Mouse (Mus musculus): Measurements from ENCODE around the gene Krt15. TPM values are rescaled to one million over a fixed set of nuclear protein-coding genes. Genes with fewer than 3 reads are reported as not detected.

Krt15 gene
- 0.25 TPM in 1 of 2 replicates, not detected in the other for polyA plus RNA-seq (2014; fragmentation: Nextera tagmentation; extraction: Ambion mirVana)

- H3K4me1 ChIP-seq (replicated peaks; ENCODE audit: control insufficient read depth, insufficient read depth, low read length): no peaks in the 10 kb centered on the region
- no peak within 1 kb of the TSS for H3K4me2 ChIP-seq
- no peak within 1 kb of the TSS for H3K4me3 ChIP-seq (ENCODE audit: low read depth, low read length)
- no peak within 1 kb of the TSS for H3K9ac ChIP-seq (ENCODE audit: low read depth, low read length)
- no peaks in the 10 kb centered on the region for H3K9me3 ChIP-seq (ENCODE audit: control insufficient read depth, low read length)
- ATAC-seq (replicated peaks; ENCODE audit: low FRiP score) (no peak), DNase-seq (ENCODE audit: low spot score) (no peak)
- H3K27me3 ChIP-seq (replicated peaks; ENCODE audit: control insufficient read depth, insufficient read depth, low read length): no peaks in the 10 kb centered on the region
- H3K27ac ChIP-seq (ENCODE audit: low read depth, low read length): no peak within 1 kb of the TSS
- WGBS: 60% methylated on average over 7 of the region's 7 CpGs
- no peaks in the 10 kb centered on the region for H3K36me3 ChIP-seq (ENCODE audit: control insufficient read depth, insufficient read depth, low read length)
Observed at GRCm38 (mm10) chr11:100135731-100136130, at the start of gene Krt15. Gene Krt15, minus strand, starts transcription at chr11:100135928.

GRCm38 (mm10) chr11:100181725-100182124, 46.0 kb upstream of the Krt15 start:
- H3K36me3 ChIP-seq (ENCODE audit: control insufficient read depth, insufficient read depth, low read length): no peaks in the 10 kb centered on the region
- no peak for ATAC-seq (replicated peaks; ENCODE audit: low FRiP score)
- H3K9ac ChIP-seq (ENCODE audit: low read depth, low read length): no peak overlapping the region
- DNase-seq (ENCODE audit: low spot score): no peak
- H3K4me3 ChIP-seq (ENCODE audit: low read depth, low read length): no peak overlapping the region
- no peak overlapping the region for H3K4me2 ChIP-seq
- H3K27me3 ChIP-seq (replicated peaks; ENCODE audit: control insufficient read depth, insufficient read depth, low read length): no peaks in the 10 kb centered on the region
- 58% methylated on average over 7 of the region's 7 CpGs for WGBS
- no peak overlapping the region for H3K27ac ChIP-seq (ENCODE audit: low read depth, low read length)
- H3K4me1 ChIP-seq (replicated peaks; ENCODE audit: control insufficient read depth, insufficient read depth, low read length): no peaks in the 10 kb centered on the region
- H3K9me3 ChIP-seq (ENCODE audit: control insufficient read depth, low read length): no peaks in the 10 kb centered on the region

- no peaks in the 10 kb centered on the region for H3K27me3 ChIP-seq (replicated peaks; ENCODE audit: control insufficient read depth, insufficient read depth, low read length)
- ATAC-seq (replicated peaks; ENCODE audit: low FRiP score): no peak
- WGBS: 64% methylated on average over 3 of the region's 3 CpGs
- H3K9ac ChIP-seq (ENCODE audit: low read depth, low read length): no peak overlapping the region
- H3K27ac ChIP-seq (ENCODE audit: low read depth, low read length): no peak overlapping the region
- H3K4me1 ChIP-seq (replicated peaks; ENCODE audit: control insufficient read depth, insufficient read depth, low read length): no peaks in the 10 kb centered on the region
- DNase-seq (ENCODE audit: low spot score): no peak
- H3K36me3 ChIP-seq (ENCODE audit: control insufficient read depth, insufficient read depth, low read length): no peaks in the 10 kb centered on the region
- H3K4me2 ChIP-seq: no peak overlapping the region
- no peak overlapping the region for H3K4me3 ChIP-seq (ENCODE audit: low read depth, low read length)
- no peaks in the 10 kb centered on the region for H3K9me3 ChIP-seq (ENCODE audit: control insufficient read depth, low read length)
Observed at GRCm38 (mm10) chr11:100179260-100179659, 43.5 kb upstream of the Krt15 start.

GRCm38 (mm10) chr11:100178307-100178706, 42.6 kb upstream of the Krt15 start:
- no peaks in the 10 kb centered on the region for H3K36me3 ChIP-seq (ENCODE audit: control insufficient read depth, insufficient read depth, low read length)
- no peak overlapping the region for H3K4me2 ChIP-seq
- no peaks in the 10 kb centered on the region for H3K27me3 ChIP-seq (replicated peaks; ENCODE audit: control insufficient read depth, insufficient read depth, low read length)
- ATAC-seq (replicated peaks; ENCODE audit: low FRiP score) (no peak), DNase-seq (ENCODE audit: low spot score) (no peak)
- no peaks in the 10 kb centered on the region for H3K4me1 ChIP-seq (replicated peaks; ENCODE audit: control insufficient read depth, insufficient read depth, low read length)
- no peak overlapping the region for H3K9ac ChIP-seq (ENCODE audit: low read depth, low read length)
- WGBS: 77% methylated on average over 5 of the region's 5 CpGs
- H3K27ac ChIP-seq (ENCODE audit: low read depth, low read length): no peak overlapping the region
- no peak overlapping the region for H3K4me3 ChIP-seq (ENCODE audit: low read depth, low read length)
- no peaks in the 10 kb centered on the region for H3K9me3 ChIP-seq (ENCODE audit: control insufficient read depth, low read length)

- DNase-seq (ENCODE audit: low spot score) (no peak), ATAC-seq (replicated peaks; ENCODE audit: low FRiP score) (no peak)
- Histone ChIP-seq H3K4me2 (no peak overlapping the region), H3K9me3 (ENCODE audit: control insufficient read depth, low read length) (no peaks in the 10 kb centered on the region), H3K27ac (ENCODE audit: low read depth, low read length) (no peak overlapping the region), H3K4me3 (ENCODE audit: low read depth, low read length) (no peak overlapping the region), H3K27me3 (replicated peaks; ENCODE audit: control insufficient read depth, insufficient read depth, low read length) (no peaks in the 10 kb centered on the region), H3K9ac (ENCODE audit: low read depth, low read length) (no peak overlapping the region), H3K36me3 (ENCODE audit: control insufficient read depth, insufficient read depth, low read length) (no peaks in the 10 kb centered on the region), H3K4me1 (replicated peaks; ENCODE audit: control insufficient read depth, insufficient read depth, low read length) (no peaks in the 10 kb centered on the region)
- 68% methylated on average over 9 of the region's 9 CpGs for WGBS
Observed at GRCm38 (mm10) chr11:100176791-100177190, 41.1 kb upstream of the Krt15 start.

GRCm38 (mm10) chr11:100168765-100169762, 33.3 kb upstream of the Krt15 start:
- no peaks in the 10 kb centered on the region for H3K9me3 ChIP-seq (ENCODE audit: control insufficient read depth, low read length)
- DNase-seq (ENCODE audit: low spot score) (peak; percentile 65), ATAC-seq (replicated peaks; ENCODE audit: low FRiP score) (peak; percentile 36)
- no peaks in the 10 kb centered on the region for H3K27me3 ChIP-seq (replicated peaks; ENCODE audit: control insufficient read depth, insufficient read depth, low read length)
- no peak overlapping the region for H3K4me2 ChIP-seq
- H3K36me3 ChIP-seq (ENCODE audit: control insufficient read depth, insufficient read depth, low read length): no peaks in the 10 kb centered on the region
- no peak overlapping the region for H3K9ac ChIP-seq (ENCODE audit: low read depth, low read length)
- no peak overlapping the region for H3K27ac ChIP-seq (ENCODE audit: low read depth, low read length)
- 0 out of 2 replicates have a peak, but pooled peaks cover 4% of the 10 kb centered on the region for H3K4me1 ChIP-seq (replicated peaks; ENCODE audit: control insufficient read depth, insufficient read depth, low read length)
- WGBS: 27% methylated on average over 14 of the region's 14 CpGs
- no peak overlapping the region for H3K4me3 ChIP-seq (ENCODE audit: low read depth, low read length)

- Histone ChIP-seq H3K4me1 (replicated peaks; ENCODE audit: control insufficient read depth, insufficient read depth, low read length) (0 out of 2 replicates have a peak, but pooled peaks cover 5% of the 10 kb centered on the region), H3K9me3 (ENCODE audit: control insufficient read depth, low read length) (no peaks in the 10 kb centered on the region), H3K9ac (ENCODE audit: low read depth, low read length) (no peak overlapping the region), H3K4me3 (ENCODE audit: low read depth, low read length) (no peak overlapping the region), H3K27me3 (replicated peaks; ENCODE audit: control insufficient read depth, insufficient read depth, low read length) (no peaks in the 10 kb centered on the region), H3K36me3 (ENCODE audit: control insufficient read depth, insufficient read depth, low read length) (no peaks in the 10 kb centered on the region), H3K27ac (ENCODE audit: low read depth, low read length) (no peak overlapping the region), H3K4me2 (no peak overlapping the region)
- DNase-seq (ENCODE audit: low spot score) (no peak), ATAC-seq (replicated peaks; ENCODE audit: low FRiP score) (no peak)
- WGBS: 63% methylated on average over 8 of the region's 8 CpGs
Observed at GRCm38 (mm10) chr11:100168071-100168470, 32.3 kb upstream of the Krt15 start.

- no peak for DNase-seq (ENCODE audit: low spot score)
- WGBS: 50% methylated on average over 7 of the region's 7 CpGs
- Histone ChIP-seq H3K4me1 (replicated peaks; ENCODE audit: control insufficient read depth, insufficient read depth, low read length) (0 out of 2 replicates have a peak, but pooled peaks cover 5% of the 10 kb centered on the region), H3K27me3 (replicated peaks; ENCODE audit: control insufficient read depth, insufficient read depth, low read length) (no peaks in the 10 kb centered on the region), H3K4me2 (no peak overlapping the region), H3K36me3 (ENCODE audit: control insufficient read depth, insufficient read depth, low read length) (no peaks in the 10 kb centered on the region), H3K27ac (ENCODE audit: low read depth, low read length) (no peak overlapping the region), H3K4me3 (ENCODE audit: low read depth, low read length) (no peak overlapping the region), H3K9me3 (ENCODE audit: control insufficient read depth, low read length) (no peaks in the 10 kb centered on the region), H3K9ac (ENCODE audit: low read depth, low read length) (no peak overlapping the region)
- ATAC-seq (replicated peaks; ENCODE audit: low FRiP score): no peak
Observed at GRCm38 (mm10) chr11:100164392-100164791, 28.7 kb upstream of the Krt15 start.

All from liver, embryonic 11.5 days (tissue).